Mouse (Mus musculus): ENCODE results near the gene Zhx3. TPM values are rescaled to one million over a fixed set of nuclear protein-coding genes. Genes with fewer than 3 reads are reported as not detected.

Gene Zhx3
- polyA plus RNA-seq, 1 experiment from 2014 or later = 16.9 TPM

GRCm38 (mm10) chr2:160880453-160881195 lies 7.8 kb upstream of the Zhx3 start, which contains the start of gene Lpin3:
TSS of gene Lpin3 (plus strand) at chr2:160880670.
- Histone ChIP-seq H3K4me1 (ENCODE audit: control insufficient read depth, insufficient read depth, low read length) (no peaks in the 10 kb centered on the region), H3K27ac (replicated peaks; ENCODE audit: low read depth, low read length) (no peak within 1 kb of the TSS), H3K9ac (replicated peaks; ENCODE audit: low read length) (no peak within 1 kb of the TSS), H3K27me3 (ENCODE audit: control insufficient read depth, insufficient read depth, low read length) (no peaks in the 10 kb centered on the region), H3K4me3 (replicated peaks; ENCODE audit: low read depth, low read length) (no peak within 1 kb of the TSS), H3K4me2 (ENCODE audit: low read length) (no peak within 1 kb of the TSS), H3K9me3 (ENCODE audit: control insufficient read depth, low read length) (no peaks in the 10 kb centered on the region), H3K36me3 (ENCODE audit: control insufficient read depth, insufficient read depth, low read length) (no peaks in the 10 kb centered on the region)
- 75% methylated on average over 13 of the region's 13 CpGs for WGBS
- ATAC-seq (ENCODE audit: low FRiP score, low TSS enrichment) = no peak
- DNase-seq = no peak

- H3K9ac ChIP-seq (replicated peaks; ENCODE audit: low read length) = no peak overlapping the region
- H3K36me3 ChIP-seq (ENCODE audit: control insufficient read depth, insufficient read depth, low read length) = no peaks in the 10 kb centered on the region
- H3K27me3 ChIP-seq (ENCODE audit: control insufficient read depth, insufficient read depth, low read length) = no peaks in the 10 kb centered on the region
- no peak overlapping the region for H3K4me3 ChIP-seq (replicated peaks; ENCODE audit: low read depth, low read length)
- WGBS = 87% methylated on average over 4 of the region's 4 CpGs
- no peak overlapping the region for H3K27ac ChIP-seq (replicated peaks; ENCODE audit: low read depth, low read length)
- H3K4me1 ChIP-seq (ENCODE audit: control insufficient read depth, insufficient read depth, low read length) = peaks cover 8% of the 10 kb centered on the region; the same call in 1 of the 2 replicates
- ATAC-seq (ENCODE audit: low FRiP score, low TSS enrichment) (no peak), DNase-seq (no peak)
- H3K4me2 ChIP-seq (ENCODE audit: low read length) = no peak overlapping the region
- no peaks in the 10 kb centered on the region for H3K9me3 ChIP-seq (ENCODE audit: control insufficient read depth, low read length)
Measured at GRCm38 (mm10) chr2:160876115-160876514, 3.3 kb upstream of the Zhx3 start.

- Histone ChIP-seq H3K9ac (replicated peaks; ENCODE audit: low read length) (no peak overlapping the region), H3K4me2 (ENCODE audit: low read length) (no peak overlapping the region), H3K4me1 (ENCODE audit: control insufficient read depth, insufficient read depth, low read length) (peaks cover 9% of the 10 kb centered on the region; the same call in 1 of the 2 replicates), H3K9me3 (ENCODE audit: control insufficient read depth, low read length) (no peaks in the 10 kb centered on the region), H3K27ac (replicated peaks; ENCODE audit: low read depth, low read length) (no peak overlapping the region), H3K4me3 (replicated peaks; ENCODE audit: low read depth, low read length) (no peak overlapping the region), H3K27me3 (ENCODE audit: control insufficient read depth, insufficient read depth, low read length) (no peaks in the 10 kb centered on the region), H3K36me3 (ENCODE audit: control insufficient read depth, insufficient read depth, low read length) (no peaks in the 10 kb centered on the region)
- ATAC-seq (ENCODE audit: low FRiP score, low TSS enrichment) (no peak), DNase-seq (no peak)
- WGBS = 88% methylated on average over 5 of the region's 5 CpGs
Measured at GRCm38 (mm10) chr2:160874231-160874877, 1.6 kb upstream of the Zhx3 start.

- peak overlapping the region; percentile 76 for H3K4me2 ChIP-seq (ENCODE audit: low read length)
- peaks cover 9% of the 10 kb centered on the region; the same call in 1 of the 2 replicates for H3K4me1 ChIP-seq (ENCODE audit: control insufficient read depth, insufficient read depth, low read length)
- under 1% methylated on average over 40 of the region's 47 CpGs for WGBS
- no peaks in the 10 kb centered on the region for H3K9me3 ChIP-seq (ENCODE audit: control insufficient read depth, low read length)
- DNase-seq (peak; percentile 84), ATAC-seq (ENCODE audit: low FRiP score, low TSS enrichment) (peak; percentile 88)
- peak overlapping the region; percentile 98 for H3K27ac ChIP-seq (replicated peaks; ENCODE audit: low read depth, low read length)
- H3K9ac ChIP-seq (replicated peaks; ENCODE audit: low read length) = peak overlapping the region; percentile 96
- H3K36me3 ChIP-seq (ENCODE audit: control insufficient read depth, insufficient read depth, low read length) = no peaks in the 10 kb centered on the region
- peak overlapping the region; percentile 94 for H3K4me3 ChIP-seq (replicated peaks; ENCODE audit: low read depth, low read length)
- H3K27me3 ChIP-seq (ENCODE audit: control insufficient read depth, insufficient read depth, low read length) = no peaks in the 10 kb centered on the region
Measured at GRCm38 (mm10) chr2:160872395-160872794, 403 bp downstream of the Zhx3 start.

GRCm38 (mm10) chr2:160871310-160871709 lies 1.5 kb downstream of the Zhx3 start:
- H3K27me3 ChIP-seq (ENCODE audit: control insufficient read depth, insufficient read depth, low read length) = no peaks in the 10 kb centered on the region
- peak; percentile 2 for DNase-seq
- WGBS = 84% methylated on average over 3 of the region's 3 CpGs
- peak overlapping the region; percentile 39 for H3K4me2 ChIP-seq (ENCODE audit: low read length)
- 0 out of 2 replicates have a peak overlapping the region, but pooled peaks have one; percentile 3 for H3K9ac ChIP-seq (replicated peaks; ENCODE audit: low read length)
- no peaks in the 10 kb centered on the region for H3K36me3 ChIP-seq (ENCODE audit: control insufficient read depth, insufficient read depth, low read length)
- H3K9me3 ChIP-seq (ENCODE audit: control insufficient read depth, low read length) = no peaks in the 10 kb centered on the region
- no peak overlapping the region for H3K27ac ChIP-seq (replicated peaks; ENCODE audit: low read depth, low read length)
- H3K4me1 ChIP-seq (ENCODE audit: control insufficient read depth, insufficient read depth, low read length) = peaks cover 9% of the 10 kb centered on the region; the same call in 1 of the 2 replicates
- no peak for ATAC-seq (ENCODE audit: low FRiP score, low TSS enrichment)
- H3K4me3 ChIP-seq (replicated peaks; ENCODE audit: low read depth, low read length) = 0 out of 2 replicates have a peak overlapping the region, but pooled peaks have one; percentile 8

GRCm38 (mm10) chr2:160869446-160869845 lies 3.4 kb downstream of the Zhx3 start:
- no peak overlapping the region for H3K27ac ChIP-seq (replicated peaks; ENCODE audit: low read depth, low read length)
- no peak for ATAC-seq (ENCODE audit: low FRiP score, low TSS enrichment)
- DNase-seq = no peak
- no peak overlapping the region for H3K9ac ChIP-seq (replicated peaks; ENCODE audit: low read length)
- 82% methylated on average over 3 of the region's 3 CpGs for WGBS
- H3K9me3 ChIP-seq (ENCODE audit: control insufficient read depth, low read length) = no peaks in the 10 kb centered on the region
- peaks cover 9% of the 10 kb centered on the region; the same call in 1 of the 2 replicates for H3K4me1 ChIP-seq (ENCODE audit: control insufficient read depth, insufficient read depth, low read length)
- no peaks in the 10 kb centered on the region for H3K27me3 ChIP-seq (ENCODE audit: control insufficient read depth, insufficient read depth, low read length)
- H3K4me2 ChIP-seq (ENCODE audit: low read length) = no peak overlapping the region
- no peaks in the 10 kb centered on the region for H3K36me3 ChIP-seq (ENCODE audit: control insufficient read depth, insufficient read depth, low read length)
- H3K4me3 ChIP-seq (replicated peaks; ENCODE audit: low read depth, low read length) = no peak overlapping the region

- H3K4me1 ChIP-seq (ENCODE audit: control insufficient read depth, insufficient read depth, low read length) = no peaks in the 10 kb centered on the region
- no peak for DNase-seq
- H3K4me3 ChIP-seq (replicated peaks; ENCODE audit: low read depth, low read length) = no peak overlapping the region
Measured at GRCm38 (mm10) chr2:160865266-160865665, 7.5 kb downstream of the Zhx3 start.

GRCm38 (mm10) chr2:160864112-160864511 lies 8.7 kb downstream of the Zhx3 start:
- WGBS = 98% methylated on average over 1 of the region's 1 CpGs
- no peak overlapping the region for H3K9ac ChIP-seq (replicated peaks; ENCODE audit: low read length)
- H3K27me3 ChIP-seq (ENCODE audit: control insufficient read depth, insufficient read depth, low read length) = no peaks in the 10 kb centered on the region
- no peaks in the 10 kb centered on the region for H3K4me1 ChIP-seq (ENCODE audit: control insufficient read depth, insufficient read depth, low read length)
- H3K36me3 ChIP-seq (ENCODE audit: control insufficient read depth, insufficient read depth, low read length) = no peaks in the 10 kb centered on the region
- no peak overlapping the region for H3K4me3 ChIP-seq (replicated peaks; ENCODE audit: low read depth, low read length)
- DNase-seq = no peak
- no peak overlapping the region for H3K4me2 ChIP-seq (ENCODE audit: low read length)
- no peak for ATAC-seq (ENCODE audit: low FRiP score, low TSS enrichment)
- no peak overlapping the region for H3K27ac ChIP-seq (replicated peaks; ENCODE audit: low read depth, low read length)
- H3K9me3 ChIP-seq (ENCODE audit: control insufficient read depth, low read length) = no peaks in the 10 kb centered on the region

More at GRCm38 (mm10) chr2:160865266-160865665, 7.5 kb downstream of the Zhx3 start:
- 76% methylated on average over 2 of the region's 2 CpGs for WGBS
- no peak for ATAC-seq (ENCODE audit: low FRiP score, low TSS enrichment)
- H3K36me3 ChIP-seq (ENCODE audit: control insufficient read depth, insufficient read depth, low read length) = no peaks in the 10 kb centered on the region
- no peaks in the 10 kb centered on the region for H3K9me3 ChIP-seq (ENCODE audit: control insufficient read depth, low read length)
- H3K4me2 ChIP-seq (ENCODE audit: low read length) = no peak overlapping the region
- no peak overlapping the region for H3K9ac ChIP-seq (replicated peaks; ENCODE audit: low read length)
- H3K27me3 ChIP-seq (ENCODE audit: control insufficient read depth, insufficient read depth, low read length) = no peaks in the 10 kb centered on the region
- no peak overlapping the region for H3K27ac ChIP-seq (replicated peaks; ENCODE audit: low read depth, low read length)
